Mouse (Mus musculus) urinary bladder, postnatal 36 days (tissue): Measurements from ENCODE around the gene Gm20388.

ENCODE experiments used
- DNase-seq, 2 experiments: peaks; one replicate each; pipeline ENCODE4 v3.0.0; 2022; ENCODE audit warnings: low spot score in 2 of 2, mixed read lengths in 1 of 2

Gm20388 gene

DNA sequence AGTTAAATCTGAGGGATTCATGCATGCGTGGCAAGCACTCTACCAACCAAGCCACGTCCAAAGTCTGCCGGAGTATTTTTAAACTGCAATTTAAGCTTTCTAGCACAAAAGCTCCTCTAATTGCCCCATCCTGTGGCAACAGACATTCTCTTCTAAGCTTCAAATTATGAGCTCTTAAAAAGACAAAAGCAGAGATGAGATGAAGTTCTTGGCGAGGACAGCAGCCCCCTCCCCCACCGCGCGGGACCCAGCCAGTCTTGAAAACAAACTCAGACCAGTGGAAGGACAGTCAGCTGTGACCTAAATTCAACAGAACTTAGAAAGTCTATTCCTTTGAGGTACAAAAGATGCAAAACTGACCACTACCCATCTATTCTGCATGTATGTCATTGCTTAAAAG, 4480.6 kb downstream of the Gm20388 start:
- no peak for DNase-seq

- DNase-seq = no peak
These were observed 4481.8 kb downstream of the Gm20388 start for GRCm38 (mm10) chr8:124392271-124393012.

GRCm38 (mm10) chr8:124393013-124393412, 4482.4 kb downstream of the Gm20388 start:
- no peak for DNase-seq

DNA sequence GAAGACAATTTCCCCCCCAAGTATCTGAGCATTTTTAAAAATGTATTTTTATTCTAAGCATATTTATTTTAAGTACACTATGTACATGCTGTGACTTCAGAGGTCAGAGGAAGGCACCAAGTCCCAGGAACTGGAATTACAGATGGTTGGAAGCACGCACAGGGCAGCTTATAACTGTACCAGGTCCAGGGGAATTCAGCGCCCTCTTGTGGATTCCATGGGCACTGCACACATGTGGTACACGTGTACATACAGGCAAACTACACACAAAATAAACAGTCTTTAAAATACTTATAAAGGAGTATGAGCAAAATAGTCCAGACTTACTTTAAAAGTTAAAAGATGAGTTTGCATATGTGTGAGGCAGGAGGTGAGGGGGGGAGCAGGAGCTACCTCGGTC, 4483.3 kb downstream of the Gm20388 start:
- no peak for DNase-seq

GRCm38 (mm10) chr8:124394951-124395350, 4484.3 kb downstream of the Gm20388 start:
- DNase-seq = no peak
